Mouse (Mus musculus) ES-E14 (cell line): ENCODE measurements around the gene Ube2d1.

Source experiments
- CHD2 ChIP-seq: IDR thresholded peaks from 2 replicates; pipeline ENCODE4 v1.6.1; 2014; ENCODE audit warnings: mild to moderate bottlenecking, low read depth, low read length, inconsistent platforms
- MAFK ChIP-seq: IDR thresholded peaks from 2 replicates; pipeline ENCODE4 v1.6.1; 2014; ENCODE audit warnings: mild to moderate bottlenecking, low read depth, low read length, inconsistent platforms; ENCODE audit not compliant: insufficient read depth
- ZNF384 ChIP-seq: IDR thresholded peaks from 2 replicates; pipeline ENCODE4 v1.6.1; 2012; ENCODE audit warnings: low read depth, low read length, inconsistent platforms

GRCm38 (mm10) chr10:71329295-71329694 lies 44.2 kb upstream of the Ube2d1 start:
- TF ChIP-seq CHD2 (no peak), ZNF384 (no peak), MAFK (no peak)
